Mouse (Mus musculus) heart, postnatal 10 days (tissue): ENCODE data around the gene Gm36864. TPM values are rescaled to one million over a fixed set of nuclear protein-coding genes. Genes with fewer than 3 reads are reported as not detected.

ENCODE experiments used
- DNase-seq, 2 experiments: peaks; one replicate each; pipeline ENCODE4 v3.0.0; 2021
- intact Hi-C: fragments of 180-260 bp; cut with DNase I; formaldehyde crosslinking; loops from one replicate; pipeline ENCODE4 v1.15.1; 2025
- total RNA-seq, 2 experiments: library from RNA; stranded (reverse); gene quantifications; 2 replicates each; pipeline ENCODE4 v1.2.3; 2021

Gm36864 gene
- total RNA-seq, 2 experiments from 2014 or later: not detected

- intact Hi-C loops: no loop called here
- DNase-seq: no peak
Measured at GRCm38 (mm10) chr7:44253023-44253616, 17.1 kb downstream of the Gm36864 start.

GRCm38 (mm10) chr7:44254930-44255329 is 19.0 kb downstream of the Gm36864 start:
- intact Hi-C loops: no loop called here
- DNase-seq: no peak

- intact Hi-C loops: no loop called here
Measured at GRCm38 (mm10) chr7:44257278-44257677, 21.3 kb downstream of the Gm36864 start, which contains the start of gene Acp4. Acp4 (minus strand) TSS chr7:44257378.

GRCm38 (mm10) chr7:44260410-44260809 is 24.4 kb downstream of the Gm36864 start:
- intact Hi-C loops: loop anchor here (5.0 kb wide), 1 partner anchor 302 kb away; no protein-coding TSS in a partner anchor
- no peak for DNase-seq

More at GRCm38 (mm10) chr7:44257278-44257677, 21.3 kb downstream of the Gm36864 start, which contains the start of gene Acp4:
- no peak for DNase-seq

GRCm38 (mm10) chr7:44261147-44261546 is 25.2 kb downstream of the Gm36864 start, which contains the start of gene Gm15517:
Gm15517 (plus strand) TSS chr7:44261447.
- intact Hi-C loops: loop anchor here (5.0 kb wide), 1 partner anchor 301 kb away; no protein-coding TSS in a partner anchor
- no peak for DNase-seq

DNA sequence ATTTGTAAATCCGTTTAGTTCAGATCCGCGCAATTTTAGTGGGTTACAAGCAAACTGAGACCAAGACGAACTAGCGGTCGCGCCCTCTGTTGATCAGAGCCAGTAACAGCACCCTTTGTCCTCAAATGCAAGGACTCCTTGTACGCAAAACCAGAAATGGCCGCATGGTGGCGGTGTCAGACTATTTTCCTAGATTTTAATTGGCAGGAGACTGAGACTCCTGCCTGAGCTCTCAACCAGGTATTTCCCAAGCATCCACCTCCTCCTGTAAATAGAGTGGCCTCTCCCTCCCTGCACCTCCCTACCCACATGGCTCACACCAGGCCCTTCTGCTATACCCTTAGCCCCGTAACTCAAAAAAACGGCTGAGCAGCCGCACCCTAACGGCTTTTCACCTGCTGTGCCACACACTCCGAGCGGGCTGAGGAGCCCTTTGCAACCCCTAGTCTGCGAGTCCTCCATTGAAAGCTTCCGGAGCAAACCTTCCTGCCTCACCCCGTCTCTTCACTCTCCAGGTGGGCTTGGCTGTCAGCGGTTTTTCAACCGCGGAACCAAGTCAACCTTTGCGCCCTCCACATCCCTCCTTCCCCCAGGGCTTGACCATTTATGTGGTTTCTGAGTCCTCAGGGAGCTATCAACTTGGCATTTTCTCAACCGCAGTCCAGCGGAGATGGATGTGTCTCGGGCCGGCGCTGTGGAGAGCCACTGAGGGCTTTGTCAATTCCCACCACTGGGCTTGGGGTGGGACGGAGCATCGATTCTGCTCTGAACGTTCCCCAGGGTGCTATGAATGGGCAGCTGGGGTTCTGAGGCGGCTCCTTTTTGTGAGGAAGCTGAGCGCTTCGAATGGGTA is 27.0 kb downstream of the Gm36864 start:
- intact Hi-C loops: loop anchor here (1.0 to 5.0 kb wide), 4 partner anchors 56 to 299 kb away; no protein-coding TSS in a partner anchor
- peak; percentile 94 to 98 for DNase-seq

GRCm38 (mm10) chr7:44268117-44268516 is 32.1 kb downstream of the Gm36864 start:
- no peak for DNase-seq
- intact Hi-C loops: no loop called here

- intact Hi-C loops: no loop called here
Measured at GRCm38 (mm10) chr7:44269397-44269796, 33.4 kb downstream of the Gm36864 start.

DNA sequence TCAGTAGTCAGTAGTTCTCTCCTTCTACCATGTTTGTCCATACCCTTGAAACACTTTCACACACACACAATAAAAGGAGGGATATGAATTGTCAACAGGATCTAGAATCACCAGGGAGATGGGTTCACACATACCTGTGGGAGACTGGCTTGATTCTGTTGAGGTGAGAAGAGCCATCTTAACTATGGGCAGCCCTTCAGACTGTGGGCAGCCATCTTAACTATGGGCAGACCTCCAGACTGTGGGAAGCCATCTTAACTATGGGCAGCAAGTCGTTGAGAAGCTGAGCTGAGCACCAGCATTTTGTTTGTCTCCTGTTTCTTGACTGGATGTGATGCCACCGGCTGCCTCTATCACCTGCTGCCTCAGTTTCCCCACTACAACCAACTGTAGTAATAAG is 35.3 kb downstream of the Gm36864 start:
- intact Hi-C loops: no loop called here
- no peak for DNase-seq

More at GRCm38 (mm10) chr7:44269397-44269796, 33.4 kb downstream of the Gm36864 start:
- no peak for DNase-seq

DNA sequence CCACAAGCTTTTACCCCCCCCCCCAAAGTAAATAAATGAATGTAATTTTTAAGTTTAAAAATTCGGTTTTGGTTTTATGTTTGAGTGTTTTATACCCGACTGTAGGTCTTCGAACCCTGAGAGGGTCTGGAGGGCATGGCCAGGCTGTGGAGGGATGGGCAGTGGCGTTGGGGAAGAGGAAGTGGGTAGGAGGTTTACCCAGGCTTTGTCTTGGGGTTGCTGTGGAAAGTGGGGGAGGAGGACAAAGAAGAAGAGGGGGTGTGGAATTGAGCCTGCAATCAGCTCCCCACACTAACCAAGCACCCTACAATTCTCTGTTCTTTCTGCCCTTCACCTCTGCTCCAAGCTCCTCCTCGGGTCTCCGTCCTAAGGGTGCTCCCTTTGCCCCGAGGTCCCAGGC is 36.6 kb downstream of the Gm36864 start:
- DNase-seq: no peak
- intact Hi-C loops: no loop called here

DNA sequence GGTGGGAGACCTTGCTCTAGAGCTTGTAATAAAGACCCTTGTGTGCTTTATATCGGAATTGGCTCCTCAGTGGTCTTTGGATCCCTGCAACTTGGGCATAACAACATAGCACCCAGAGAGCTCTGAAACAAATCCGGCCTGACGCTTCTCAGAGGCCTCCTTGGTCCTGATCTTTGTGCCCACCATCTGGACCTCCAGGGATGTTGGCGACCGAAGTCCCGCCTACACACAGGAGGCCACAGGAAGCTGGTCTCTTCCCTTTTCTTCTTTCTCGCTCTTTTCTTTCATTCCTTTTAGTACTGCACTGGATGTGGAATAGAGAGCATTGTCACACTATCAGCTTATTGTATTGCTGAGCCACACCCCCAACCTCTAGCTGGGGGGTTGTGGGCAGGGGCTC is 37.5 kb downstream of the Gm36864 start:
- intact Hi-C loops: no loop called here

DNA sequence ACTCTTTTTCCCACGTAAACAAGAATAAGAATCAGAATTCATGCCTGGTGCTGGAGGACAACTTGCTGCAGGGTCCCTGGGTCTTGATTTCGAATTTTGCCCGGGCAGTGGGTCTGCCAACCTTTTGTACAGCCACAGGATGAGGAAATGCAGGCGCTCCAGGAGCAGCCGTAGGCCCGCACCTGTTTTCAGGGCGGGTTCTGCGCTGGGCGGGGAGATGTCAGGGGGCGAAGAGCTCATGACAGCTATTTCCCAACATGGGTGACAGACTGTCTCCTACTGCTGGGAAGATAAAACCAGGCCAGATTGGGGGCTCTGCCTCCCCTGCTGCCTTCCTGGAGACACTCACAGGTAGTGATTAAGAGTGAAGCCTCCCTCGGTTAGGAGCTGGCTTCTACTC is 38.1 kb downstream of the Gm36864 start:
- intact Hi-C loops: no loop called here
- DNase-seq: no peak

More for the DNA sequence above, 37.5 kb downstream of the Gm36864 start:
- no peak for DNase-seq

GRCm38 (mm10) chr7:44275546-44275945 is 39.6 kb downstream of the Gm36864 start:
- DNase-seq: no peak

GRCm38 (mm10) chr7:44276461-44277249 is 40.7 kb downstream of the Gm36864 start:
- no peak for DNase-seq
- intact Hi-C loops: no loop called here

More at GRCm38 (mm10) chr7:44275546-44275945, 39.6 kb downstream of the Gm36864 start:
- intact Hi-C loops: no loop called here

DNA sequence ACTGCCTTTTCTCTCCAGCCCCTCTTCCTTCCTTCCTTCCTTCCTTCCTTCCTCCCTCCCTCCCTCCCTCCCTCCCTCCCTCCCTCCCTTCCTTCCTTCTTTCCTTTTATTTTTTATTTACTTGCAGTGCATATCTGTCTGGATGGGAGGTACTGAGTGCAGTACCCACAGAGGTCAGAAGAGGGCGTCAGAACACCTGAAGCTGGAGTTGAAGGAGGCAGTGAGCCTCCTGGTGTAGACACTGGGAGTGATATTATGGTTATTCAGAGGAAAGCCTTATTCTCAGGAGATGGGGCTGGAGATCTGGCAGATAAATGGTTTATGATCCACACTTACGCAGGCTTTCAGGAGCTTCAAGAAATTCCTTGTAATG is 41.3 kb downstream of the Gm36864 start:
- peak in 1 of 2 experiments; percentile 13 for DNase-seq
- intact Hi-C loops: no loop called here

GRCm38 (mm10) chr7:44280959-44281358 is 45.0 kb downstream of the Gm36864 start:
- intact Hi-C loops: no loop called here
- DNase-seq: no peak

DNA sequence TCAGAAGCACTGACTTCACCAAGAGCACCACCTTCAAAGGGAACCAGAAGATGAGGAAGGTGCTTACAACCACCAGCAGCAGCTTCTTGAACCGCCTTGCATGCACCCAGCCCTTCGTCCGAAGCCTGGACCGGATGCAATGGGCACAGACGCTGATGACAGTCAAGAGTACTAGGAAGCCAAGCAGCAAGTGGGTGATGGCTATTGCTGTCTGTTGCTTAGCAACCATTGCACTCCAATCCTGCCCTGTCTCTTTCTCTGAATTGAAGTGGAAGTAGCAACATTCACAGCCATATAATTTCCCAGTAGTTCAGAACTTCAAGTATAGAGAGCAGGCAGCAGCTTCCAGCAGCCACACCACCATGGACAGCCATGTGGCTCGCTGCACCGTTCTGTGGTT is 45.6 kb downstream of the Gm36864 start:
- no peak for DNase-seq
- intact Hi-C loops: no loop called here

GRCm38 (mm10) chr7:44287760-44288159 is 51.8 kb downstream of the Gm36864 start:
- intact Hi-C loops: no loop called here

DNA sequence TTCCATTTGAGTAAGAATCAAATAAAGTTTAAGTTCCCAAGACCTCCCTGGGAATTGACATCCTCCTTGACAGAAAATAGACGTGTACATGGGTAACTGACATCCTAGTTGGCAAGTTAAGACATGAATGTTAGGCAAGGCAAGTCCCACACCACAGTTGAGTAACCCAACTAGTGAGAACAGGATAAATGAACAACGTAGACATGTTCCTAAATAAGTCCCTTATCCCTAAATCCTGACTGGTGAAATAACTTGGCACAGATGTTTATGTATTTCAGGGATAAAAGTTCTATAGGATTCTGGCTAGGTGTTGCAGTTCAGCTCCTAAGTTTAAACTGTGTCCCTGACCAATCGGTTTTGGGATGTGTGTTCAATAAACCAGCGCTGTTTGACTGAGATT is 55.0 kb downstream of the Gm36864 start:
- DNase-seq: no peak
- intact Hi-C loops: no loop called here

More at GRCm38 (mm10) chr7:44287760-44288159, 51.8 kb downstream of the Gm36864 start:
- no peak for DNase-seq

DNA sequence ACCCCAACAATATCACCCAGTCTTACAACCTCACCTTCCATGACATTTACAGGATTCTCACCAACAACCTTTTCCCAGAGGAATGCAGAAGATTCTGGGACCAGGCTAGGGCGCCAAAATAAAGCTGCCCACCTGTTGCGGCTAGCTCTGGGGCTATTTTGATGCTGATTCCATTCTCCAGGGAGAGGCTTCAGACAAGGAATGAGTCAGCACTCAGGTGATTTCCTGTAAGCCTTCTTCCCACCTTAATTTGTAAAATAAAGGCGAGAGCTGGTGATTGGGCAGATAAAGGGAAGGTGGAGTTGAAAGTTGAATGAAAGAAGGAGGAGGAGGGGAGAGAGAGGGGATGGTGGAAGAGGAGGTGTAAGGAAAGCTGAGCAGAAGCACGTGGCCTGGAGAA is 55.4 kb downstream of the Gm36864 start:
- intact Hi-C loops: no loop called here
- no peak for DNase-seq
